Mouse (Mus musculus) erythroid progenitor cell, adult 5-6 weeks (primary cell): ENCODE data around the gene Pcgf6. TPM values are rescaled to one million over a fixed set of nuclear protein-coding genes. Genes with fewer than 3 reads are reported as not detected.
A peak's percentile ranks its signal among the peaks of the same experiment; 100 is the strongest.

Source experiments
- ATAC-seq: replicated peaks from 2 replicates; pipeline ENCODE4 v1.8.0; 2016; ENCODE audit warnings: moderate number of reproducible peaks, mild to moderate bottlenecking, moderate TSS enrichment, inconsistent platforms; ENCODE audit not compliant: poor library complexity, low FRiP score, severe bottlenecking
- total RNA-seq, 2 experiments: library from RNA; stranded (forward) in 1 of 2; stranded (reverse) in 1 of 2; fragments of 150-400 nt in 1 of 2; fragments of 186-747, 209-891 nt in 1 of 2; gene quantifications; 2 replicates each; pipeline versions ENCODE4 v1.2.3 to v1.2.4; 2015 to 2017; ENCODE audit warnings: low replicate concordance in 2 of 2

Gene Pcgf6
- total RNA-seq (2015; ENCODE audit: low replicate concordance) = 6.7 and 8.6 TPM in 2 replicates
- total RNA-seq (2017; ENCODE audit: low replicate concordance) = 0.61 and 1.4 TPM in 2 replicates

DNA sequence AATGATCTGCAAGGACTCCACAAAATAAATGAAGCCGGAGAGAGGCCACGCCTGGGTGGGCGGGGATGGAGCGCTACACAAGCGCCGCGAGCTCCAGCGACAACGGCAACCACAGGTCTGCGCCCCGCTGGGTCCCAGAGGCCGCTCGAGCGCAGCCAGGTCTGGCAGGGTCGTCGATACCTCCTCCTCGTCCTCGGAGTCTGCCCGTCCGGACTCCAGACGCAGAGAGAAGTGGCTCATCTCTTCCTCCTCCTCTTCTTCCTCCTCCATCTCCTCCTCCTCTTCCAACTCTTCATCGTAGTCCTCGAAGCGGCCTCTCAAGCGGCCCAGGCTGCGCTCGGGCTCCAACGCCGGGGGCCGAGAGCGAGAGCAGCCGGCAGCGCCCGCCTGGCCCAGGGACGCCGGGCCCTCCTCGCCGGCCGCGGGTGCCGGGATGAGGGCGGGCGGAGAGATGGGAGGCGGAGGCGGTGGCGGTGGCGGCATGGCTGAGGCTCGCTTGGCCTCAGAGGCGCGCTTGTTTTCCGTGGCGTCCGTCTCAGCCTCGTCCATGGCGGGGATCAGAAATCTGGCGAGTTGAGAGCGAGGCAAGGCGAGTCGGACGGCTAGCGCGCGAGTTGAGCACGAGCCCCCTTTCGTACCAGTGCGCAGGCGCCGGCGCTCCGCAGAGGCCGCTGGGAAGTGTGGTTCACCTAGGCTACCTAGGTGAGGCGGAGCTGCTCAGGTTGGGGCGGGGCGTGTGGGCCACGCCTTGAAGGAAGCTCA, at the start of gene Pcgf6:
Pcgf6 (minus strand) TSS at position 636 of the 762 bp plus-strand sequence.
- peak; percentile 85 for ATAC-seq

DNA sequence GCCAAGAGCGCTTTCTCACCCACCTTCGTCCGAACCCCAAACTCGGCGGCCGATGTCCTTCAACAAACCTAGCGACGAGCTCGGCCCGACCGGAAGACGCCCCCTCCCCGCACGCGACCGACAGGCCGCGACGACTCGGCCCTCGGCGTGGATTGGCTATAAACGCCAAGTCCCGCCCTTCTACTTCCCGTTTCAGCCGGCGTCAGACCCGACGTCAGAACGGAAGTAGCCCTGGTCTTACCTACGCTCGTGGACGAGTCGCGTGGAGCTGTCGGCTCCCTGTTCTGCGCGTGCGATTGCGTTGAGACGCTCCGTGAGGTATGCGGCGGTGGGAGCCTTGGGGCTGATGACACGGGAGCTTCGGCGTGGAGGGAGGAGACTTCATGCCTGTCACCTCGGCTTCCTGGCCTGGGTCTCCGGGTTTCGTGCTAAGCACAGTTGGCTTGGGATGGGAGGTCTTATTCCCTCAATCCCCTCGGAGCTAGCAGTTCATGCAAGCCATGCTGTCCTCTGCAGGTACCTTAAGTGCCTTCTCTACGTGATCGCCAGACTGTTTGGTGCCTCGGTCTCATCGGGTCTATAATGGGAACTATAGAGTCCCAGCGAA, 39.9 kb upstream of the Pcgf6 start, which contains the start of the genes Usmg5 and Pdcd11:
Usmg5 (minus strand) TSS at position 98 of the 607 bp plus-strand sequence.
Pdcd11 (plus strand) TSS at position 219 of the 607 bp plus-strand sequence.
- peak; percentile 99 for ATAC-seq

DNA sequence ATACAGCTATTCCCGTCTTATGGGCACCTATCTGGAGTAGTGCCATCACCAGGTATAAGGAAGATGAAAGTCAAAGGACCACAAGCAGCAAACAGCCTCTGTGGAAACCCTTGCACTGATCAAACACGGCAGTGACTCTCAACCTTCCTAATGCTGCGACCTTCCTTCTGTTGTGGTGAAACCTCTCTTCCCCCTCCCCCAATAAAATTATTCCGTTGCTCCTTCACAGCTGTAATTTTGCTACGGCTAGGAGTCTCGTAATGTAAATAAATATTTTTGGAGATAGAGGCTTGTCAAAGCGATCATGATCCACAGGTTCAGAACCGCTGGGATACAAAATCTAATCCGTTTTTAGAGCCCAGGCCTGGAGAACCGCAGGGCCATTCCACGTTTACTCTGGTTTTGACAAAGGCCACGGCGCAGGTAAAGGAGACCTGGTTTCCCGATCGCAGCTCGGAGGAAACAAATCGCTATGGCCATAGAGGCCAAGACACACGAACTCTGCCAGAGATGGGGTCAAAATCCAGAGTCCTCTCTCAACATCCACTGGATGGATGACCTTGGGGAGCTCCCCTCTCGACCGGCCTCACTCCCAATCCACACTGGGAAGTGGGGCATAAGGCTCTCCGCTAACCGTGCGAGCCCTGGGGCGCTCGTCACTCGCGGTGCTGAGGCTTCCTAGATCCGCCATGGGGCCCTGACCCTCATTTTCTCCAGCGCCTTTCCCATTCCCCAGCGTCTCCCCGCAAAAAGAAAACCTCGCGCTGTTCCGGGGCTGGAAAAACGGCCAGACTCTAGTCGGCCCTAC, 39.2 kb upstream of the Pcgf6 start:
- peak; percentile 68 for ATAC-seq

DNA sequence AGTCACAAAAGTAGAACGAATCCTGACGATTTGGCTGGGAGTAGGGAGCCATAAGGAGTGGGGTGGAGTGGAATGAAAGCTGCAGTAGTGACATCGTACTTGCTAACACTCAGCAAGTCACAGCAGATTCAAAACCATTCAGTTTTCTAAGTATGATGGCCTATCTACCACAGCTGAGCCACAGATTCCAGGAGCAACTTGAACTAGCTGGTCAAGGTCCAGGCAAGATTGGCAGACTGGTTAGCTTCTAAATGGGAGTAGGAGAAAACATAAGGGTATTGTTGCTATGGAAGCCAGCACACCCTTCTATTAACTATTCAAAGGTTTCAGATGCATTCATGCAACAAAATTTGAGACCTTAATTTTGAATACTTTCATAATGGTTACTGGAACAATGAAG, 37.5 kb upstream of the Pcgf6 start:
- ATAC-seq = no peak

DNA sequence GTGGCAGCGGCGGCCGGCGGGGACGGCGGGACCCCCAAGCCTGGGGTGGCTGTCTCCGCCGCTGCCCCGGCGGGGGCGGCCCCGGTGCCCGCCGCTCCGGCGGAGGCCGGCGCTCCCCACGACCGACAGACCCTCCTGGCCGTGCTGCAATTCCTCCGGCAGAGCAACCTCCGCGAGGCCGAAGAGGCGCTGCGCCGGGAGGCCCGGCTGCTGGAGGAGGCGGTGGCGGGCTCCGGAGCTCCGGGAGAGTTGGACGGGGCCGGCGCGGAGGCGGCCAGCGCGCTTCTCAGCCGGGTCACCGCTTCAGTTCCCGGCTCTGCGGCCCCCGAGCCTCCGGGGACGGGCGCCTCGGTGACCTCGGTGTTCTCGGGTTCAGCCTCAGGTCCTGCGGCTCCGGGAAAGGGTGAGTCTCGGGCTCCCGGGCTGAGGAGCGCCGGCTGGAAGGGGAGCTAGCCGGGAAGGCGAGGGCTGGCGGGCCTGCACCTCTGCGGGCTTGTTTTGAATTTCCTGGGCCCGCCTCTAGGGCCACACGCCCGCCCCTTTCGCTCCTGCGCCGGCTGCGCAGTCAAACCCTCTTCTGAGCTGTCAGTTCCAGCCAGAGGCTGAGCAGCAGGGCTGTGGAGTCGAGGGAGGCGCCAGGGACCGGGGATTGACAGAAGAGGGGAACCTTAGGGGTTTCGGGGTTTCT, 17.4 kb upstream of the Pcgf6 start:
- peak; percentile 93 for ATAC-seq

DNA sequence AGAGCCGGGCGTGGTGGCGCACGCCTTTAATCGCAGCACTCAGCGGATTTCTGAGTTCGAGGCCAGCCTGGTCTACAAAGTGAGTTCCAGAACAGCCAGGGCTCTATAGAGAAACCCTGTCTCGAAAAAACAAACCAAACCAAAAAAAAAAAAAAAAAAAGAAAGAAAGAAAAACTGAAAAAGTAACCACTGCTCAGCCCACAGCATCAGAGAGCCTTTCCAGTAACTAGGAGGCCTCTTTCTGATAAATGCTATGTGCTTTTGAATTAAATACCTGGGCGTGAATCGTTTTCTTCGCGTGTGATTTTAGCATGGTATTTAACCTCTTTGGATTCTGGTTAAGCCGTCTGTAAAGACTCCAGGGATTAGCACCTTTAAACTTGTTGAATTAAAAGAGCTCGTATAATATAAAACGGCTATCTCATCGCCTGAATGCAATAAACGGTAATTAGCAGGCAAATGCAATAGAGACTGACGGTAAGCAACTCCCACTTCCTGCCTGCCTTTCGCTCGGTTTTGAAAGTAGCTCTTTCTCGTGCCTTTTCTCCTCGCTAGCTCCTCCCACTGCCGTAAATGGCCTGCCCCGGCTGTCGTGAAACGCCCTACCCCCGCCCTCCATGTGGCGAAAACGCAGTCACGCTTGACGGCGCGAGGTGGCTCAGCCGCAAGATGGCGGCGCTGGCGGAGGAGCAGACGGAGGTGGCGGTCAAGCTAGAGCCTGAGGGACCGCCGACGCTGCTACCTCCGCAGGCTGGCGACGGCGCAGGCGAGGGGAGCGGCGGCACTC, 16.6 kb upstream of the Pcgf6 start, which contains the start of gene Taf5:
Taf5 (plus strand) TSS at position 651 of the 787 bp plus-strand sequence.
- peak; percentile 85 for ATAC-seq

DNA sequence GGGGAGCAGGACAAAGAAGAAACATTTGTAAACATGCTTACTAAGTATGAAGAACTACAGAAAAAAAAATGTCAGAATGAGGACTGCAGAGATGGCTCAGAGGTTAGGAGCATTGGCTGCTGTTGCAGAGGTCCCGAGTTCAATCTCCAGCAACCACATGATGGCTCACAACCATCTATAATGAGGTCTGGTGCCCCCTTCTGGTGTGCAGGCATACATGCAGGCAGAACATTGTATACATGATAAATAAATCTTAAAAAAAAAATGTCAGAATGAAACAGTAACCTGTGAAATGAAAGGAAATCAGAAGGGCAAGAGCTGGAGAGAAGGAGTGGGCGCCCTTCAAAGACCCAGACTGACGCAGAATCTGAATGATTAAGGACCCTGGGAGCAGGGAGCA, 15.2 kb upstream of the Pcgf6 start:
- no peak for ATAC-seq

DNA sequence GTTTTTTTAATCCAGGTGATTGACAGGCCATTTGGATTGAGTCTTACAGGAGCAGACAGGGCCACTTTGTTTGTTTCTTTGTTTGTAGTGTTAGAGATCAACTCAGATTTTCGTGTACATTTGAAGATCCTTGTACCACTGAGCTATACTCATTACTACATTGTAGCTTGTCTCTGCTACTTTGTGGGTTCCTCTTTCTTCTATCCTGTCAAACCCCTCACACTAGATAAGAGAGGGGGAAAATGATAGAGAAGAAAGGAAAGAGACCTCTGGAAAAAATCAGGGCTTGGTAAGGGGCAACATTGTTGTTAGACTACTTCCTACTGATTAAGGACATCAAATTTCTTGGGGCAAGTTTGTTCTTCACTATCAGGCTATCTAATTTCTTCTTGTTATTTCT, 7.0 kb upstream of the Pcgf6 start:
- ATAC-seq = no peak

DNA sequence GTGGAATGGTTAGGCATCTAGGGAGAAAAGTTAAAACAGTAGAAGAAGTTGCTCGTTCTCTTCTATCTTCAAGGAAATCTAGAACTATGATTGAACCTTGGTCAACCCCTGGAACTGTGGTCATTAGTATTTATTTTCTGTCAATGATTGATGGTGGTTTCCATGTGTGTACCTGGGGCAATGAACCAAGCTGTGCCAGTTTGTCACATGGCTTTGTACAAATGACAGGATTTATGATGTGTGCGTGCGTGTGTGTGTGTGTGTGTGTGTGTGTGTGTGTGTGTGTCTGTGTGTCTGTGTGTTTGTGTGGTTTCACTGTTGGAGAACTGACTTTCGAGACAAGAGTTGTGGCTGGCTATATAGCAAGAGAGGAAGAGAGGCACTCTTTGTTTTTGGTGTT, 2.8 kb upstream of the Pcgf6 start:
- no peak for ATAC-seq

DNA sequence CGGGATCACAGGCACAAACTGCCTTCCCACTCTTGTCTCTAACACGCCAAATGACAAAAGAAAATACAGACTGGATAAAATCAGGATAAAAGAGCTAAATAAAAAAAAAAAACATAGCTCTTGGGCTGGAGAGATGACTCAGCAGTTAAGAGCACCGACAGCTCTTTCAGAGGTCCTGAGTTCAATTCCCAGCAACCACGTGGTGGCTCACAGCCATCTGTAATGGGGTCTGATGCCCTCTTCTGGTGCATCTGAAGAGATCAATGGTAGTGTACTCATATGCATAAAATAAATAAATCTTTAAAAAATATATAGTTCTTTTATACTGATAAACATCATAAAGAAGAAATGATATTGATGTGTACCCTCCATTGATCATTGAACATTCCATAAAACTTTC, 2.2 kb upstream of the Pcgf6 start:
- no peak for ATAC-seq

DNA sequence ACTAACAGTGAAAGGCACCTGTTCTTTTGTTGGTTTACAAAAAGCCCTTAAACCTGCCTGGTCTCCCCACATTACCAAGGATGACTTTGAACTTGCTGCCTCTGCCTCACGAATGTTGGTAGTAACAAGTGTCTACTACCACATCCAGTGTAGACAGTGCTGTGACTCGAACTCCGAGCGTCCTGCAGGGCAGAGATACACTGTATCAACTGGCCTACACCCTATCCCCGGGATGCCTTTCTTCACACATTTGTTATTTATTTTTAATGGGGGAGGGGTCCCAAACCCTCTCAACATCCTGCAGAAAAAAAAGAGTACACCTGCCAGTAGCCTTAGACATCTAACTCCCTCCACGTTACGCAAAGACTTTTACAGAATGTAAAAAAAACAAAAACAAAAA, 866 bp downstream of the Pcgf6 start:
- no peak for ATAC-seq

DNA sequence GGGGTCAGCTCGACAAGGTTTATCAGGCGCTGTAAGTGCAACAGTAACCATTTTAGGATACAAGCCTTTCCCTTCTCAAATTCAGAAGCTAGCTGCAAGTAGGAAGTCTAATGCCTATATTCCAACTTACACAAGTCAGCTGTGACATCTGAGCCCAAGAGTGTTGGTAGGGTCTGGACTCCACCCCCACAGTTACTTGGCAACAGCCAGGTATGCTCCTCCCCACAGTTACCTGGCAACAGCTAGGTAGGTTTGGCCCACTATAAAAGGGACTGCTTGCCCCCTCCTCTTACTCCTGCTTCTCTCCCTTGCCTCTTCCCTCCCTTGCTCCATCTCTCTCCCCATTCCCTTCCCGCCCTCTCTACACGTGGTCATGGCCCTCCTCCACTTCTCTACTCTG, 1.6 kb downstream of the Pcgf6 start:
- ATAC-seq = no peak

DNA sequence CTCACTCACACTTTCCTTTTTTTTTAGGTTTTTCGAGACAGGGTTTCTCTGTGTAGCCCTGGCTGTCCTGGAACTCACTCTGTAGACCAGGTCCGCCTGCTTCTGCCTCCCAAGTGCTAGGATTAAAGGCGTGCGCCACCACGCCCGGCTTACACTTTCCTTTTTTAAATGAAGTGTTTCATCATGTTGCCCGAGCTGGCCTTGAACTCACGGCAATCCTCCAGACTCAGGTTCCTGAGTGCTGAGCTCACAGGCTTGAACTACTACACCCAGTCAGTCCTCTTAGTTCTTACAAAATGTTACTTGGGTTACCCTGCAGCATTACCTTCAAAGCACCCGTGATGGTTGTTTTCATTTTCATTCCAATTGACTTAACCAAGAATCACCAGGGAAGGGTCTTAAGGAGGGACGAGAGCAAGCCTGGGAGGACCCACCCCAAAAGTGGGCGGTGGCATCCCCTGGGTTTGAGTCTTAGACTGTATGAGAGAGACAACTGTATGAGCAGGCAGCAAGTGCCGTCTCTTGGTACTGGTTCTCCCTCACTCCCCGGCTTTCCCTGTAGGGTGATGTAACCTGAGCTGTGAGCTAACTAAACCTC, 3.4 kb downstream of the Pcgf6 start:
- no peak for ATAC-seq

DNA sequence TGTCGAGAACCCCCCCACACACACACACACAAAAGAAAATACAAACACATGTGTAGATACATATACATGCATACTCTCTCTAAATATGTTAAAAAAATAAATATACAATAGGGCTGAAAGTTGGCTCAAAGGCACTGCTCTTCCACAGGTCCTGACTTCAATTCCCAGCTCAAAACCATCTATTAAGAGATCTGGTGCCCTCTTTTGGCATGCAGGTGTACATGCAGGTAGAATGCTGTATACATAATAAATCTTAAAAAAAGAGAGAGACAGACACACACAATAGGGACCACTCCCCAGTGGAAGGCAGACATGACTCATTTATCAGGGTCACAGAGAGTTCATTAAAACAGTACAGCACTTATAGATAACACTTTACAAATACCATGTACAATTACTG, 4.4 kb downstream of the Pcgf6 start:
- no peak for ATAC-seq

DNA sequence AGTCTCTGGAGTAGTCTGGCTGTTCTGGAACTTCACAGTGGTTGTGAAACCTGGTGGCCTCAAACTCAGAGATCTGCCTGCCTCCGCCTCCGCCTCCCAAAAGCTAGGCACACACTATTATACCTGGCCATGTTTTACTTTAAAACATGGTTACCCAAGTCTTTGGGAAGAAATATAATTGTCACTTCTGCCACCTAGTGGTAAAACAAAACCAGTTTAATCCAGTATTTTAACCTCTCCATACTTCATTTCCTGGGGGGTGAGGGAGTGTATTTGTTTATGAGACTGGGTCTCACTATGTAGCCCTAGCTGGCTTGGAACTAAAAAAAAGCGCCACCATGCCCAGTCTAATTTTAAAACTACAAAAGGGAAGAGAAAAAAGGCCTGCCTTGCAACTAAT, 7.1 kb downstream of the Pcgf6 start:
- no peak for ATAC-seq

DNA sequence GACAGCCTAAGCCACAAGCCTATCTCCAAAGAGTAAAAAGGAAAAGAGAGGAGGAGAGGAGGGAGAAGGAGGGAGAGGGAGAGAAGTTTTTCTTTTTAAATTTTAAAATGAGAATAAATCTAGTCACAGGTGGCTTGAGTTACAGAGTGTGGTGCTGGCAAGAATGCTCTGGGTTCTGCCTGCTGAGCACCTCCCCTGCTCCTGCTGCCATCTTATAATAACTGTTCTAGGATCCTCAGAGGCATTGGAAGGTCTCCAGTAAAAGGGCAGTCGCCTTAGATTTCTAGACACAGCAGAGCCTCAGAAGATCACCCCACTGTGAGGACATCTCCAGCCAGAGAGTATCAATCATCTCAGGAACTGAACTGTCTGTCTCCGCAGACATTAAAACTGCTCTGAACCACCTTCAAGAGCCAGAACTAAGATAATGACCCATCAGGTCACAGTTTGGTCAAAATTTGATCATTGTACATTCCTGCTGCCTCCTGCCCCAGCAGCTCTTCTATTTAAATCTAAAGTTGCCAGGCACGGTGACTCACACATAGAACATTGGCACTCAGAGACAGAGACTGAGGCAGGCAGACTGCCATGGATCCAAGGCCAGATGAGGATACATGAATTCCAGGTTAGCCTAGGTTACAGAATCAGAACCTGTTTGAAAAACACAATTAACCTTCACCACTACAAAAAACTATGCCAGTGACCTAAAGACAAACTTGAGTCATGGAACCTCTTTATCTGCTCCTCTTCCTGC, 9.8 kb downstream of the Pcgf6 start:
- no peak for ATAC-seq

DNA sequence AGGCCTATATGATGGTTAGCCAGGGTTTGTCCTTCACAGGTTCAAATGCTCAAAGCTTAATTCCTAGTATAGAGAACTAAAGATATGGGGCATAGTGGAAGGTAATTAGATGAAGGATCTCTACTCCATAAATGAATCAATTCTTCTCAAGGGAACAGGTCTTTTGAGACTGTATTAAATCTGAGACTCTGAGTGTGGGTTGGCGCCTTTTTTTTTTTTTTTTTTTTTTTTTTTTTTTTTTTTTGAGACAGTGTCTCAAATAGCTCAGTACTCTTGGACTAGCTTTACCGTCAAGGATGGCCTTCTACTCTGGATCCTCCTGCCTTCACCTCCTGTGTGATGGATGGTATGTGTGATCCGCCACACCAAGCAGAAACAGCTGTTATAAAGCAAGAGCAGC, 14.1 kb downstream of the Pcgf6 start:
- no peak for ATAC-seq

DNA sequence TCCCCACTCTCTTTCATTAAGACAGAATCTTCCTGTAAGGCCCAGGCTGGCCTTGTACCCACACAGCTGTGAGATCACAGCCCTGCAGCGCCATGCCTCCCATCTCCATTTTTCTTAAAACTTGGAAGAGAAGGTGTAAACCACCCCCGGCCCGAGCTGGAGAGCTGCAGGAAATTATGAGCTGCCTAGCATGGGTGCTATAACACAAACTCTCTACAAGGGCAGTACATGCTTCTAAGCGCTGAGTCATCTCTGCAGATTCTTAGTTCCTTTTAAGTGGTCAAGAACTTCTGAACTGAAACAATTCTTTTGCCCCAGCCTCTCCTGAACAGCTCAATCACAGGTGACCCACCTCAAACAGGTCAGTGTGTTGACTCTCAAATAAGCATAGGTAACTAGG, 15.8 kb downstream of the Pcgf6 start:
- ATAC-seq = no peak
